Mouse (Mus musculus): ENCODE measurements around the gene Setd2. TPM values are rescaled to one million over a fixed set of nuclear protein-coding genes. Genes with fewer than 3 reads are reported as not detected.

Gene Setd2
- polyA plus RNA-seq, 1 experiment: 69.0 TPM

DNA sequence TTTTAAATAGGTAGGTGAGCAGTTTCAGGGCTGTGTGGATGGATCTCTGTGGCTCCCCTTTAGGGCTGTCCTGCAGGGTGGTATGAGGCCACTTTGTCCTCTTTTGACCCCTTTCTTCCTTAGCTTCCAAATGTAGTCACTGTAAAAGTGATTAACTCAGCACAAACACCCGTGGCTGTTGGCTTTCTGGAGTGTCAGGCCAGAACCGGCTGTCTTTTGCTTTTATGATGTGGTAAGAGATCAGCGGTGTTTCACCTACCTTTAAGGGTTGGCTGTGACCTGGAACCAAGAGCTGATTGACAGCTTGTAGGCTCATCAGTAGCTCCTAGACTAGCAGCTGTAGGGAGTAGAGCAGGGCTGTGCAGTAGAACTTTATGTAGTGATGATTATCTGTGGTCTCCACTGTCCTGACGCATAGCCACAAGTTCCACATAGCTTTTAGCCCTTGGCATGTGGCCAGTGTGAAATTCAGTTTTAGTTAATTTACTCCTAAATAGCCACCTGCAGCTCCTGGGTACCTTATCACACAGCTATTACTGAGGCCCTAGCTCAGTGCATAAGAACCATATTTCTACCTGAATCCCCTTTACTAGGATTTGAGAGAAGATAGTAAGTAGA is 134.9 kb downstream of the Setd2 start:
- Histone ChIP-seq H3K4me3 (replicated peaks; ENCODE audit: insufficient read depth, low read depth, low read length) (no peak overlapping the region), H3K27ac (ENCODE audit: insufficient read depth, low read length) (no peak overlapping the region), H3K4me1 (ENCODE audit: control insufficient read depth, insufficient read depth, low read length) (peaks cover 28% of the 10 kb centered on the region), H3K27me3 (ENCODE audit: control insufficient read depth, insufficient read depth, low read length) (no peaks in the 10 kb centered on the region)
- no peak for TF ChIP-seq CTCF (IDR thresholded peaks at IDR 0.05; ENCODE audit: borderline replicate concordance, insufficient read depth, low read depth, low read length)
- TF ChIP-seq POLR2A (IDR thresholded peaks at IDR 0.05; ENCODE audit: borderline replicate concordance, insufficient read depth, low read length): no peak
- 36% methylated on average over 4 of the region's 4 CpGs for WGBS
- no peak for DNase-seq

Other genes starting within 250 kb of the Setd2 start
- 24.7 and 26.0 TPM in 2 replicates for gene Elp6, start 227.4 kb upstream of the Setd2 start, polyA plus RNA-seq (2012; rRNA removed)
- 45.8 and 46.0 TPM in 2 replicates for gene Scap, start 199.3 kb upstream of the Setd2 start, polyA plus RNA-seq (2012; rRNA removed)
- 50.0 and 50.4 TPM in 2 replicates for gene Ptpn23, start 124.4 kb upstream of the Setd2 start, polyA plus RNA-seq (2012; rRNA removed)
- gene Ngp, start 112.8 kb upstream of the Setd2 start, polyA plus RNA-seq (2012; rRNA removed): 0.90 and 2.5 TPM in 2 replicates
- gene Klhl18, start 55.9 kb upstream of the Setd2 start, polyA plus RNA-seq (2012; rRNA removed): 25.9 and 26.9 TPM in 2 replicates
- gene Kif9, start 55.6 kb upstream of the Setd2 start, polyA plus RNA-seq (2012; rRNA removed): 2.2 and 2.3 TPM in 2 replicates
- gene Nradd, start 91.9 kb downstream of the Setd2 start, polyA plus RNA-seq (2012; rRNA removed): 3.2 and 3.5 TPM in 2 replicates
- 16.8 and 19.1 TPM in 2 replicates for gene Nbeal2, start 121.6 kb downstream of the Setd2 start, polyA plus RNA-seq (2012; rRNA removed)
- 98.5 and 102 TPM in 2 replicates for gene Ccdc12, start 123.9 kb downstream of the Setd2 start, polyA plus RNA-seq (2012; rRNA removed)
- gene Myl3, start 209.3 kb downstream of the Setd2 start, polyA plus RNA-seq (2012; rRNA removed): 0.43 and 0.51 TPM in 2 replicates
- 12.5 and 12.9 TPM in 2 replicates for gene Pth1r, start 214.5 kb downstream of the Setd2 start, polyA plus RNA-seq (2012; rRNA removed)